Mouse (Mus musculus): ENCODE results near the gene Fam193b. TPM values are rescaled to one million over a fixed set of nuclear protein-coding genes. Genes with fewer than 3 reads are reported as not detected.
A peak's percentile ranks its signal among the peaks of the same experiment; 100 is the strongest.

Fam193b gene
- polyA plus RNA-seq, 1 experiment from 2014 or later, result 63.7 TPM

- H3K4me1 ChIP-seq (replicated peaks), result peaks cover 21% of the 10 kb centered on the region
- H3K4me3 ChIP-seq, result no peak overlapping the region
- 6% methylated on average over 5 of the region's 5 CpGs for WGBS
- no peaks in the 10 kb centered on the region for H3K9me3 ChIP-seq
- H3K27me3 ChIP-seq (ENCODE audit: insufficient read depth, poor library complexity, severe bottlenecking), result peaks cover 11% of the 10 kb centered on the region
- H3K27ac ChIP-seq, result no peak overlapping the region
- H3K36me3 ChIP-seq, result no peaks in the 10 kb centered on the region
- peak; percentile 88 for DNase-seq (ENCODE audit: low spot score)
These were observed 54.0 kb downstream of the Fam193b start for GRCm38 (mm10) chr13:55516955-55517354.

- Histone ChIP-seq H3K36me3 (peaks cover 28% of the 10 kb centered on the region), H3K27me3 (ENCODE audit: insufficient read depth, poor library complexity, severe bottlenecking) (peaks cover 11% of the 10 kb centered on the region), H3K9me3 (no peaks in the 10 kb centered on the region), H3K4me3 (peak overlapping the region; percentile 92), H3K27ac (no peak overlapping the region), H3K4me1 (replicated peaks) (peaks cover 43% of the 10 kb centered on the region)
- 40% methylated on average over 9 of the region's 9 CpGs for WGBS
- DNase-seq (ENCODE audit: low spot score), result no peak
These were observed 57.1 kb downstream of the Fam193b start for GRCm38 (mm10) chr13:55513828-55514227.

- peak within 1 kb of the TSS; percentile 92 for H3K4me3 ChIP-seq
- peak within 1 kb of the TSS; percentile 96 for H3K27ac ChIP-seq
- peaks cover 11% of the 10 kb centered on the region for H3K27me3 ChIP-seq (ENCODE audit: insufficient read depth, poor library complexity, severe bottlenecking)
- peak; percentile 92 for DNase-seq (ENCODE audit: low spot score)
- no peaks in the 10 kb centered on the region for H3K9me3 ChIP-seq
- peaks cover 49% of the 10 kb centered on the region for H3K4me1 ChIP-seq (replicated peaks)
- under 1% methylated on average over 55 of the region's 55 CpGs for WGBS
- peaks cover 34% of the 10 kb centered on the region for H3K36me3 ChIP-seq
These were observed 57.7 kb downstream of the Fam193b start, which contains the start of gene Pdlim7 for GRCm38 (mm10) chr13:55513111-55513748. Pdlim7 (minus strand) TSS chr13:55513676.

- no peaks in the 10 kb centered on the region for H3K9me3 ChIP-seq
- DNase-seq (ENCODE audit: low spot score), result peak; percentile 76
- WGBS, result 4% methylated on average over 25 of the region's 25 CpGs
- H3K27me3 ChIP-seq (ENCODE audit: insufficient read depth, poor library complexity, severe bottlenecking), result peaks cover 11% of the 10 kb centered on the region
- H3K36me3 ChIP-seq, result peaks cover 41% of the 10 kb centered on the region
- peak overlapping the region; percentile 96 for H3K27ac ChIP-seq
- peaks cover 52% of the 10 kb centered on the region for H3K4me1 ChIP-seq (replicated peaks)
- H3K4me3 ChIP-seq, result peak overlapping the region; percentile 92
These were observed 58.4 kb downstream of the Fam193b start for GRCm38 (mm10) chr13:55512379-55513031.

GRCm38 (mm10) chr13:55511492-55511861 lies 59.4 kb downstream of the Fam193b start:
- Histone ChIP-seq H3K9me3 (no peaks in the 10 kb centered on the region), H3K4me1 (replicated peaks) (peaks cover 52% of the 10 kb centered on the region), H3K27me3 (ENCODE audit: insufficient read depth, poor library complexity, severe bottlenecking) (peaks cover 11% of the 10 kb centered on the region), H3K27ac (peak overlapping the region; percentile 96), H3K36me3 (peaks cover 52% of the 10 kb centered on the region), H3K4me3 (peak overlapping the region; percentile 92)
- 42% methylated on average over 5 of the region's 5 CpGs for WGBS
- peak; percentile 42 for DNase-seq (ENCODE audit: low spot score)

GRCm38 (mm10) chr13:55510668-55511491 lies 60.0 kb downstream of the Fam193b start:
- peaks cover 52% of the 10 kb centered on the region for H3K4me1 ChIP-seq (replicated peaks)
- H3K9me3 ChIP-seq, result no peaks in the 10 kb centered on the region
- WGBS, result 14% methylated on average over 6 of the region's 6 CpGs
- H3K27ac ChIP-seq, result peak overlapping the region; percentile 96
- peak overlapping the region; percentile 92 for H3K4me3 ChIP-seq
- peaks cover 11% of the 10 kb centered on the region for H3K27me3 ChIP-seq (ENCODE audit: insufficient read depth, poor library complexity, severe bottlenecking)
- peaks cover 58% of the 10 kb centered on the region for H3K36me3 ChIP-seq
- DNase-seq (ENCODE audit: low spot score), result peak; percentile 51

GRCm38 (mm10) chr13:55510332-55510667 lies 60.6 kb downstream of the Fam193b start:
- H3K4me1 ChIP-seq (replicated peaks), result peaks cover 52% of the 10 kb centered on the region
- H3K27me3 ChIP-seq (ENCODE audit: insufficient read depth, poor library complexity, severe bottlenecking), result peaks cover 10% of the 10 kb centered on the region
- peak overlapping the region; percentile 96 for H3K27ac ChIP-seq
- H3K9me3 ChIP-seq, result no peaks in the 10 kb centered on the region
- H3K4me3 ChIP-seq, result peak overlapping the region; percentile 92; the same call in 1 of the 2 replicates
- no peak for DNase-seq (ENCODE audit: low spot score)
- 50% methylated on average over 3 of the region's 3 CpGs for WGBS
- peaks cover 64% of the 10 kb centered on the region for H3K36me3 ChIP-seq

- Histone ChIP-seq H3K9me3 (no peaks in the 10 kb centered on the region), H3K27me3 (ENCODE audit: insufficient read depth, poor library complexity, severe bottlenecking) (no peaks in the 10 kb centered on the region), H3K4me1 (replicated peaks) (peaks cover 47% of the 10 kb centered on the region), H3K4me3 (no peak overlapping the region), H3K27ac (no peak overlapping the region), H3K36me3 (peaks cover 81% of the 10 kb centered on the region)
- no peak for DNase-seq (ENCODE audit: low spot score)
- 94% methylated on average over 10 of the region's 10 CpGs for WGBS
These were observed 62.4 kb downstream of the Fam193b start for GRCm38 (mm10) chr13:55508531-55508930.

- Histone ChIP-seq H3K4me3 (peak overlapping the region; percentile 13), H3K27me3 (ENCODE audit: insufficient read depth, poor library complexity, severe bottlenecking) (no peaks in the 10 kb centered on the region), H3K27ac (no peak overlapping the region), H3K36me3 (peaks cover 88% of the 10 kb centered on the region), H3K4me1 (replicated peaks) (peaks cover 40% of the 10 kb centered on the region), H3K9me3 (no peaks in the 10 kb centered on the region)
- WGBS, result 63% methylated on average over 11 of the region's 11 CpGs
- no peak for DNase-seq (ENCODE audit: low spot score)
These were observed 63.0 kb downstream of the Fam193b start for GRCm38 (mm10) chr13:55507877-55508276.

GRCm38 (mm10) chr13:55506697-55507096 lies 64.2 kb downstream of the Fam193b start:
- Histone ChIP-seq H3K9me3 (no peaks in the 10 kb centered on the region), H3K27ac (no peak overlapping the region), H3K4me3 (no peak overlapping the region), H3K27me3 (ENCODE audit: insufficient read depth, poor library complexity, severe bottlenecking) (no peaks in the 10 kb centered on the region), H3K4me1 (replicated peaks) (peaks cover 29% of the 10 kb centered on the region), H3K36me3 (peaks cover 99% of the 10 kb centered on the region)
- no peak for DNase-seq (ENCODE audit: low spot score)
- WGBS, result 95% methylated on average over 10 of the region's 10 CpGs

- no peak overlapping the region for H3K27ac ChIP-seq
- peaks cover 20% of the 10 kb centered on the region for H3K4me1 ChIP-seq (replicated peaks)
- WGBS, result 94% methylated on average over 9 of the region's 9 CpGs
- H3K36me3 ChIP-seq, result peaks cover 94% of the 10 kb centered on the region
- no peak overlapping the region for H3K4me3 ChIP-seq
- H3K27me3 ChIP-seq (ENCODE audit: insufficient read depth, poor library complexity, severe bottlenecking), result no peaks in the 10 kb centered on the region
- no peaks in the 10 kb centered on the region for H3K9me3 ChIP-seq
- no peak for DNase-seq (ENCODE audit: low spot score)
These were observed 65.1 kb downstream of the Fam193b start for GRCm38 (mm10) chr13:55505810-55506209.

- Histone ChIP-seq H3K27ac (no peak overlapping the region), H3K4me3 (no peak overlapping the region), H3K4me1 (replicated peaks) (peaks cover 9% of the 10 kb centered on the region; the same call in 1 of the 2 replicates), H3K36me3 (peaks cover 91% of the 10 kb centered on the region), H3K9me3 (no peaks in the 10 kb centered on the region), H3K27me3 (ENCODE audit: insufficient read depth, poor library complexity, severe bottlenecking) (no peaks in the 10 kb centered on the region)
- DNase-seq (ENCODE audit: low spot score), result no peak
- 89% methylated on average over 5 of the region's 5 CpGs for WGBS
These were observed 66.5 kb downstream of the Fam193b start for GRCm38 (mm10) chr13:55504390-55504789.

- H3K36me3 ChIP-seq, result peaks cover 89% of the 10 kb centered on the region
- no peaks in the 10 kb centered on the region for H3K27me3 ChIP-seq (ENCODE audit: insufficient read depth, poor library complexity, severe bottlenecking)
- 94% methylated on average over 8 of the region's 8 CpGs for WGBS
- no peak overlapping the region for H3K4me3 ChIP-seq
- no peak overlapping the region for H3K27ac ChIP-seq
- no peaks in the 10 kb centered on the region for H3K9me3 ChIP-seq
- 0 out of 2 replicates have a peak, but pooled peaks cover 2% of the 10 kb centered on the region for H3K4me1 ChIP-seq (replicated peaks)
- DNase-seq (ENCODE audit: low spot score), result no peak
These were observed 68.5 kb downstream of the Fam193b start for GRCm38 (mm10) chr13:55502405-55502804.
